Mouse (Mus musculus) B cell, adult 2 months (primary cell): Measurements from ENCODE around the gene Mrps25.
A peak's percentile ranks its signal among the peaks of the same experiment; 100 is the strongest.

Experiments used
- DNase-seq, 2 experiments: peaks; one replicate each; pipeline ENCODE4 v3.0.0; 2022

Gene Mrps25

DNA sequence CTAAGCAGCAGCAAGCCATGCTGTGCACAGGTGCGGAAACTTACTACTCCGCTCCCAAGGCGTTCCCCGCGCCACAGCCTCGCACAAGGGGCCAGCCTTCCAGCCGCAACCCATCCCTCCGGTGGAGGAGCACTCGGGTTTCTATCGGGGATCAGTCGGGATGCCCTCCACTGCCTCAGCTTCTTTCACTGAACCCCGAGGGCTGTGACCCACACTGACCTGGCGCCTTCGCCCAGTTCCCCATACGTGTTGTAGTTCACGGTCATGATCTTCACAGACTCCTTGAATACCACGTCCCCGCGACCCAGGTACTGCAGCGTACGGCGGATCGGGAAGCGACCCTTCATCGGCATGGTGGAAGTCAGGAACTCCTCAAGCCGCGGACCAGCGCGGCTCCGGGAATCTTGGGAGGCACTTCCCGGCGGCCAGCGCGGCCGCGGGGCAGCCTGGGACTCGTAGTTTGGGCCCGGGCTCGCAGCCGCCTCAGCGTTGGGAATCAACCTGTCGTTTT, at the start of gene Mrps25:
Gene Mrps25, minus strand, starts transcription at position 413 of the 511 bp plus-strand sequence.
- DNase-seq: peak; percentile 51 to 56

DNA sequence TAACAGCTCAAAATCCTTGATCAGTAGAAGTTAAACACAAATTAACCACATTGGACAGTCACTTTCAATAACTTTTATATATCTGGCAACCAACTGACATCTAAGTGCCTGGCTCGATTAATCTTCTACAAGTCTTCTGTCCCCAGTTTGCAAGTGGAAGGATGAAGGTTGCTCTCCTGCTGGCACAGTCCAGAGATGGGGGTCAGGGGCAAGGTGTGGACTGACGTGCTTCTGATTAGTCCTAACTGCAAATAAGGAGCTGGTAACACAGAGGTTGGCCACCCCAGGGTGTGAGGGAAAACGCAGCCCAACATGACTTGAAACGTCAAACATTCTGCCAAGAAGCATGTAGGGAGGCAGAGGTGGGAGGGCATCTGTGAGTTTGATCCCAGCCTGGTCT, 47.9 kb upstream of the Mrps25 start:
- no peak for DNase-seq

DNA sequence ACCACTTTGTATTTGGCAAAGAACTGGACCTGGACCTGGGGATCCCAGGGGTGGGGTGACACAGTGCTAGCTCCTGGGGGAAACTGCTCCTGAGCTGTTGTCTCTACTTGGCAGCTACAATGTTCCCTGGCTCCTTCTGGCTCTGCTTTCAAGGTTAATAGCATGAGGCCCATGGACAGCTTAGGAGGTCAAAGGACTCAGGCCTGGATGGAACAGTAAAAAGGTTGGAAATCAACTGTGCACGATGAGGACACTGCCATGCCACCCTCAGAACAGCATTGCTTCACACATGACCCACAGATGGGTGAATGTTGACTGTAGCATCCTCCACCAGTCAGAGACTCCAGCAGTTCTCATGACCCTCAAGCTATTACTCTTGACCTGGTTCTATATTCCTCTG, 47.5 kb upstream of the Mrps25 start:
- DNase-seq: no peak

DNA sequence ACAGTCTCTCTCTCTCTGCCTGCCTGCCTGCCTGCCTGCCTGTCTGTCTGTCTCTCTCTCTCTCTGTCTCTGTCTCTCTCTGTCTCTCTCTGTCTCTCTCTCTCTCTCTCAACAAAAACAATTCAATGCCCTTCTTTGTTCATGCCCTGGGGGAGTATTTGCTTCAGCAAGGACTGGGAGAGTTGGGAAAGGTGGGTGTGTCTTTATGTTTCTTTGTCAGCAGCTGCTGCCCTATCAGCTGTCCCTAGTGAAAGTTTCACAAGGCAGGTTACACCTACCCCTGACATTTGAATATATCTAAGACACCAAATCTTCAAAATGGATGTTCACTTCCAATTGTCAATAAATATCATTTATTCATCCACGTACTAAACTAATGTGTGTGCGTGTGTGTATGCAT, 45.8 kb upstream of the Mrps25 start:
- DNase-seq: no peak

DNA sequence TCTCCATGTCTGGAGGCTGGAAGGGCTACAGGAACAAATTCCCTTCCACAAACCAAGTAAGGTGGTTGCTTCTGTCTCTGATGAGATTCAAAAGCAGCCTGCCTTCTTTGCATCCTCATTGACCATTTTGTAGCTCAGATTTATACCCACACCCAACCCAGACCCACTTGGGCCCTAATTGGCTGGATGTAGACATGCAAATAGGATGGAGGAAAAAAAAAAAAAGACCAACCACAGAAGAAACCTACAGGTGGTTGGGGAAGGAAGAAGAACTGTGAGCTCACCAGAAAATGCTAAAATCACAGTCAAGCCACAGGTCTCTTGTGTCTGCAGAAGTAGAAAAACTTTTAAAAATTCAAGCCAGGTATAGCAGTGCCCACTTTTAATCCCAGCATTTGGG, 45.3 kb upstream of the Mrps25 start:
- DNase-seq: no peak

DNA sequence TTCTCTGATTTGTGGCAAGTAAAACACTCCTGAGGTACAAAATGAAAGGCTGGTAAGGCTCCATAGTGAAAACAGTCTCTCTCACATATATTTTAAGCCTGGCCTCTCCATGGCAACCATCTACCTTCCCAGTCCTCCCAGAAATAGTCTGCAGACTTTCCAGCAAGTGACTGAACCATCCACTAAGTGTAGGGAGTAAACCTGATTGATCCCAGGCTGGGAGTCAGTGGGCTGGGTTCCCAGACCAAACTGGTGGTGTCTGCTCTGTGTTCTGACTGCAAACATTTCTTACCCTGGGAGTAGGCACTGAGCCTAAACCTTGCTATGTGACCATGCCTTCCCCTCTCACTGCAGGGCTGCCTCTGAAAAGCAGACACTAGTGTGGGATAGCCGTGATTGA, 41.1 kb upstream of the Mrps25 start:
- no peak for DNase-seq

DNA sequence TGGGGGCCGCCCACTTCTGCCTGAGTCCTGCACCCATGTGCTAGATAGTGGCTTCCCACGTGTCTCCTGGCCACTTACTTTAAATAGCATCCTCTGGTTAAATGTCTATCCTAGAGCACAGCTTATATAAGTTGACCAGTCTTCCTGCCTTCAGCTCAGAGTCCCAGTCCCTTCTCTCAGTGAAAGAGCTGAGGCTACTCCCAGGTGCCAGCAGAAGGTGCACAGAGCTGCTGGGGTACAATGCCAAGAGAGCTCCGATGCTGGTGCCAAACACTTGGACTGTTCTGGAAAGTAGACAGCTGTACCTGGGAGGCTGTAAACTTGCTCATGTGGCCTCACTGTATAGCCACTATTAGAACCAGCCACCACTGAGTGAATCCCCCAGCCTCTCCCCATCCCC, 38.2 kb upstream of the Mrps25 start:
- DNase-seq: no peak

DNA sequence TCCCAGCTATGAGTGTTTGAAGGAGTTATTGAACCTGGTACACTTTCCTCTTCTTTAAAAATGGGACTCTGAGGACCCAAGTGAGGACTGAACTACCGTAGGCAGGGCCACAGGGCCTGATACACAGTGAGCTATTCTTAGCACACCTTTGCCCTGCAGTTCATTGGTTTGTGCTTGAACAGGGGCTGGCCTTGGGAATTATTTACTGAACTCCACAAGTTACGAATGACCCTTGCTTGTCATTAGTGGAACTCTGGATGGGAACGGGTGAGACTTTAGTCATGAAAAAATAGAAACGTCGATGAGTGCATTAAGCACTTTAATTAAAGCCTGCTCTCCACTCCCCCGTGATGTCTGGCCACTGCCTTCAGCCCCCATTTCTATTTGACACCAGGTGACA, 37.8 kb upstream of the Mrps25 start:
- DNase-seq: no peak

DNA sequence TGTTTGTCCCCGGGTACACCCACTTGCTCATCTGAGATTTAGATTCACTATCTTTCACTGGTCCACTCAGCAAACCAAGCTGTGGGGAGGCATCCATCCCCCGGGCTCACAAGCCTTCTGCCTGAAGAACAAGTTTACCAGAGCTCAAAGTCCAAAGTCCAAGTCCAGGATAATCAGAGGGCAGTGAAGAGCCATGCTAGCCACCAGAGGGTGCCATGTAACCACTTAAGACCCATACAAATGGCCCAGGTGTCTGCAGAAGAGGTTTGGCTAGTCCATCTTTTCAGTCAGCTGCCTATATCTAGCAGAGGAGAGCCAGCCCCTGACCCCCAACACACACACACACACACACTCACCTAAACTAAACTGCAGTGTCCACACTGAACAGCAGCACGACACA, 35.6 kb upstream of the Mrps25 start:
- peak; percentile 56 to 57 for DNase-seq

DNA sequence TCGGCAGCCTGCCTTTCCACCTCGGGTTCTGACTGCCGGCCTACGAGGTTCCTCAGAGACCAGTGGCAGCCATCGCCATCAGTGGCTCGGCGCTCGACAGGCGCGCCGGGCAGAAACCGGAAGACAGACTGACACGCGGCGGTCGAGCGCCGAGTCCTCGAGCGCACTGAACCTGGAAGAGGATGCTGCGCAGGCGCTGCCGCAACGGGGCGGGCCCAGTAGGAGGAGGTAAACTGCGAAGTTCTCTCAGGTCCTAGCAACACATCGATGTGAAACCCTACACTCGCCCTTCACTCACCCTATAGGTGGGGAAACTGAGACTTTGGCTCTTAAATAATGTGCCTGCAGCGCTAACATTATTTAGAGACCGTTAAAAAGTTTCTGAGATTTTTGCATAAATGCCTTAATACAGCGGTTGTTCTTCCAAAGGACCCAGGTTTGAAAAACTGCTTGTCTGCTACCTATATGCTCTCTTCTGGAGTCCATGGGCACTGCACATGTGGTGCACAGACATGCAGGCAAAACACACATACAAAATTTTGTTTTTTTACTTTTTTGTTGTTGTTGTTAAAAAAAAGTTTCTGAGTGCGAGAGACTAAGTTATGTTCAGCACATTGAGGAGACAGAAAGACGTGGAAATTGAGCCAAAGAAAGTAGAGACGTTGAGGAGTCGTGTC, 31.1 kb upstream of the Mrps25 start, which contains the start of gene Rbsn:
Gene Rbsn, minus strand, starts transcription at position 153 of the 677 bp plus-strand sequence.
- DNase-seq: peak; percentile 93

DNA sequence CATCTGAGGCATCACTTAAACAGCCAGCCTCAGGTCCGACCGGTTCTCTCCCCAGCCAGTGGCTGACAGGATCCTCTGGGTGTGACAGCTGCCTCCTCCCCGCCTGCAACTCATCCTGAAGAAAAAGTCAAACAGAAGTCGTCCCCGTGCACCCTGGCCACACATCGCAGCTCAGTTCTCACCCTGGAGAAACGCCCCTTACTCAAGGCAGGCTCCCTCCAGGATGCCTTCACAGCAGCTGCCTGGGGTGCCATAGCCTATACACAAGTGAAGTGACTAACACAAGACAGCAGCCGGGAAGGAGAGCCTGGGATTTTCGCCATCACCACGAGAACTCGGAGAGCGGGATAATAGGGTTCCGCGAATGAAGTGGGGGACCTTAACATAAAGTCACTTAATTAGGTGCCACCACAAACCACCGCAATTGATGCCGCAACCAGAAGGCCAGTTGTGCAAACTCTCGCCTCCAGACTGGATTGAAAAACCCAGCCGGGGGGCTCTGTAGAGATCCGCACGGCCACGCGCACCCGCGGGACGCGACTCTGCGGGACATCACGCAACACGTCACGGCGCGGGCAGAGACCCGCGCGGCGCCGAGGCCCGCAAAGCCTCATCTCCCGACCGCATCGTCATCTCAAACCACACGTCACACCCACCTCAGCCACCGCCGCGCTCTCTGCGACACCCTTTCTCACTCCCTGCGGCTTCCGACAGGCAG, 30.4 kb upstream of the Mrps25 start:
- DNase-seq: peak in 1 of 2 experiments; percentile 31

DNA sequence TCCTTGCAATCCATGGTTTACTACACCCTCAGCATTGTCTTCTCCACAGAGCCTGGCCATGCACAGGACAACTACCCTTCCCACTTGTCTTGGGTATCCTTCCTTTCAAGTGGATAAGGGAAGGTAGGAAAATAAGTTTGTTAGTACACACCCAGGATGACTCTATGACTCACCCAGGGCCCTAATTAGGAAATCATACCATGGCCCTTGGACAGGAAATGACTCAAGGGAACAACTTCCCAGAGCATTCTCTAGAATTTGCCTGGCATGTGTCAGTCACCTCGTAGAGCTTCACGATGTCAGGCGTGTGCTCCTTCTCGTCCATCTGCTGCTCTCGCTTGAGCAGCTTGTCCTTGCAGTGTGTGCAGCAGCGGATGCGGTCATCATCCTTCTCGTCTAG, 15.6 kb upstream of the Mrps25 start:
- no peak for DNase-seq

DNA sequence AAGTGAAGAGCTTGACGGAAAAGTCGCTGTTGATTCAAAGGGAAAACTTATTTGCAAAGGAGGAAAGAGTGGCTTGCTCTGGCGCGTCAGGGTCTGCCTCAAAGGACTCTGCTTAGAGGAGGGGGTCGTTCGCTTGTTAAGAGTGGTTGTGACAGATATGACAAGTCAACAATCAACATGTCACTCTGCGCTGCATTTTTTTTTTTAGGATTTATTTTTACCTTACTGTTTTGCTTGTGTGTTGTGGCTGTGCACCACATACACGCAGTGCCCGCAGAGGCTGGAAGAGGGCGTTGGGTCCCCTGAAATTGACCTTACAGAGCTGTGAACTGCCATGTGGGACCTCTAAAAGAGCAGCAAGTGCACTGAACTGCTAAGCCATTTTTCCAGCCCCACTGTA, 345 bp upstream of the Mrps25 start:
- peak; percentile 18 to 27 for DNase-seq

DNA sequence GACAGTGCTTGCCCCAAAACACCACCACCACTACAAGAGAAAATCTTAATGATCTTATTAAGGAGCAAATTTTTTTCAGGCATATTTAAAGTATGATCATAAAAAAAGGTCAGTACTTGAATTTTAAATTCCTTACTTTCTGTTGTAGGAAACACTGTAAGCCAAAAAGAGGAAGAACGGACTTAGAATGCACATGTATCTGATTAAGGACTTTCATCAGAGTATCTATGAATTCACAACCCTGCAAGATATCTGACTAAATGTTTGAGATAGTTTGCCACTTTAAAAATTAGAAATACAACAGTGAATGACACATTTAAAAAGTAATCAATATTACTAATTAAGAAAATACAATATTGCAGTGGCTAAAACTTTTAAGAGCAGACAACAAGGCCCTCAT, 7.4 kb downstream of the Mrps25 start:
- DNase-seq: no peak

DNA sequence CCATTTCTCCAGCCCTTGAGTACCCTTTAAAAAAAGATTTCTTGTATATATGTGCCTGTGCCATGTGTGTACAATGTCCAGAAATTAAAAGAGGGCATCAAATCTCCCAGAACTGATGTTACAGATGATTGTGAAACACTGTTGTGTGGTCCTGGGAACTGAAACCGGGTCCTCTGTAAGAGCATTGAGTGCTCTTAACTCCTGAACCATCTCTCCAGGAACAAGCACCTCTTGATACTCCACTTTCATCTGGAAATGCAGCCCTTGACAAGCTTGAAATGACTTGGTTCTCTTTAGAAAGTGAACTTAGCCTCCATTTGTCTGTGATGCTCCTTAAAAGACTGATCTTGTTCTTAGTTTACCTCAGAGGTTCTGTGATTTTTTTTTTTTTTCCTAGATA, 21.1 kb downstream of the Mrps25 start:
- DNase-seq: no peak

DNA sequence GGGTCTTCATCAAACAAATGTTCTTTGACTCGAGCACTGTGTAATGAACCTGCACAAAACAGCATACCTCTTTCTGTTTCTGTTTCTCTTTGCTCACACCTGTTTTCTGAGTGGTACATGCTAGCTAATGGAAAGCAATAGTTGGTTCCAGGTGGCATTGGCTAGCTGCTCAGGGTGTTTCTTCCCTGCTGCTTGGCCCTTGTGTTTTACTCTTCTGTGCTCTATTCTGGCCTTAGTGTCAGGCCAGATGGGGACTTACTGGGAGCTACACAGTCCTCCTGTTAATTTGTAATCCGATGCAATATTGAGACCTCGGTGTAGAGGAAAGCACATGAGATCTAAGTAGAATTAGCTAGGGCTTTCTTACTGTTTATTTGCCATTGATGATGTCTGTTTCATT, 25.0 kb downstream of the Mrps25 start:
- DNase-seq: no peak

DNA sequence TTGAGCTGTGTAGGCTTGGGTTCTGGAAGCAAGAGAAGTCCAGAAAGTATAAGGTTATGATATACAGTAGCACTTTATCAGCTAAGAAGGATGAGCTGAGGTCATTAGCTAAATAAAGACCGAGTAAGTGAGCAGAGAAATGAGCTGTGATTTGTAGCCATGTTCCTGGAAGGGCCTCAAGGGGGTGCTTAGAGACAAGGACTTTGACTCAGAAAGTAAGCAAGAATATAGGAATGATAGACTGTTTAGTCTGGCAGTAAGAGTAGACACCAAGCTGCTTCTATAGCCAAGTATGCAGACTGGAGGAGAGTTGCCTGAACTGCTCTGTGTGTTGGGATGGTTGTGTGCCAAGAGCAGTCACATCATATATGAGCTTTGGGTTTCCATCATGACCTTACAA, 30.1 kb downstream of the Mrps25 start:
- DNase-seq: no peak

DNA sequence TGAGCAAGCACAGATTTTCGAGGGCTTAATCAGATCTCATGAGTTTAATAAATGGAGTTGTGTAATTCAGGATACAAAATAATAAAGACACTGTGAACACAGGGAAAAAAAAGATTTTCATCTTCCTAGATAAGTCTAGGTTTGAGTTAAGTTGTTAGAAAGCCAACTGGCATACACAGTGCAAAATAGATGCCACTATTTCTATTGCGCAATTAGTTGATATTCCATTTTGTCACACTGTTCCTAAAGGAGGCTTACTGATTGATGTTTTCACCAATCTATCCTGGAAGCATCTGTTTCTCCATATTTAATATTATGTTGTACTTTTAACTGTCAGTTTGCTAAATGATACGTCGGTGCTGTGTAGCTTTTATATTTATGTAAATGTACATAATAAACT, 38.0 kb downstream of the Mrps25 start:
- DNase-seq: no peak

DNA sequence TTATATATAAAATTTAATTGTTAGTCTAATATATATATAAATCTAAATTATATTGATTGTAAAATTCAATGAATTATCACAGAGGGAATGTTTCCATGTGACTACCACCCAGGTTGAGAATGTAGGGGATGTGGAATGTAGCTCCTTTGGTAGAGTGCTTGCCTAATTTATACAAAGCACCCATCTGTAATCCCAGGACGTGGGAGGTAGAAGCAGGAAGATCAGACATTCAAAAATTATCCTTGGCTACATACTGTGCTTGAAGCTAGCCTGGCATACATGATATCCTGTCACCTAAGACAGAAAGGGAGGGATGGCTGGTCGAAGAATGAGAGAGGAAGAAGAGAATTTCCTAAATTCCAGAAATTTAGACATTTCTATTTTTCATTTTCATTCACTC, 47.5 kb downstream of the Mrps25 start:
- DNase-seq: no peak

DNA sequence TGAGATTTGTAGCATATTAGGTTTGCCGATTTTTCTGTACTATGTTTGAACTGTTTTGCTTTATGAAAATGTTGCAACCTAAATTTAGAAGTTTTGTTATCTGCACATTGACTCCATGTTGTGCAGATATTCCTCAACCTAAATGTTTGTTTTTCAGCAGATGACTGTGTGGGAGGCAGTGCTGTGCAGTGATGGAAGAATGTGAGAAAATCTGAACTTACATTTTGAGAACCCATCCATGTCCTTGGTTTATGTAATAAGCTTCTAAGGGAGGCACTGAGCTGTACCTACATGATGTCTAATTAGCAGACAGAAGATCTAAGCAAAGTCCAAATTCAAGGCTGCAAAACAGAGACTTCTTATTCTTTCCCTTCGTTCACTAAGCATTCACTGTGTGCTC, 50.2 kb downstream of the Mrps25 start:
- DNase-seq: no peak

DNA sequence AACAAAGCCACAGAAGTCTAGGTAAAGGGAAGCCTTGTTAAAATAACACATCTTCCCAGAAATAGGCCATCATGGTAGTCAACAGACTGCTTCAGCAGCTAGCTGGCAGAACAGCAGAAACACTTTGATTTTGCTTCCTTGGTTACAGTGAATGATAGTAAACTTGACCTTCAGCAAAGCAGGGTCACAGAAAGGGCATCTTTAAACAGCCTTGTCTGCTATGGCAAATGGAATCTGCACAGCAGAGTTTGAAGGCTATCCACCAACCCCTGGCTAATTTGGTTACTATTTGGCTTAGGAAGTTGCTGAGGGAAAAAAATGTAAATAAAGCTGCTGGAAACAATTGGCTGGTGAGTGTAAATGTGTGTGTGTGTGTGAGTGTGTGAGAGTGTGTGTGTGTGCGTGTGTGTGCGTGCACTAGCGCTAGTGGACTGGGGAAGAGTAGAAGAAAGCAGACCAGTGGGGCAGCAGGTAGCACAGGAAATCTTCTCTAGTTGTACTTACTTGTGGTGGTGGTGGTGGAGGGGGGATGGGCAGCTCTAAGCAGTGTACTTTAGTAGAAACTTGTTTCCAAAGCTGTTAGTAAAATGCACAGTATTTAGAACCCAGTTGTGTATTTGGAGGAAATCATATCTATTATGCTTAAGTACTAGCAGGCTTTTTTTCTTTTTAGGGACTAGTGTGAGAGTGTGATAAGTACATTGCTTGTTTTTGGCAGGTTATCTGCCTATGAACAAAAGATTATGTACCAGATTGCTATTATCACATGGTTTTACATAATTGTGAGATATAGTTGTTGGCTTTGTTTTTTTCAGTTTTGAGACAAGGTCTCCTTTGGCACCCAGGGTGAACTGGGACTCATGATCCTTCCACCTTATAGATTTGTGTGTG, 51.6 kb downstream of the Mrps25 start:
- peak in 1 of 2 experiments; percentile 5 for DNase-seq

DNA sequence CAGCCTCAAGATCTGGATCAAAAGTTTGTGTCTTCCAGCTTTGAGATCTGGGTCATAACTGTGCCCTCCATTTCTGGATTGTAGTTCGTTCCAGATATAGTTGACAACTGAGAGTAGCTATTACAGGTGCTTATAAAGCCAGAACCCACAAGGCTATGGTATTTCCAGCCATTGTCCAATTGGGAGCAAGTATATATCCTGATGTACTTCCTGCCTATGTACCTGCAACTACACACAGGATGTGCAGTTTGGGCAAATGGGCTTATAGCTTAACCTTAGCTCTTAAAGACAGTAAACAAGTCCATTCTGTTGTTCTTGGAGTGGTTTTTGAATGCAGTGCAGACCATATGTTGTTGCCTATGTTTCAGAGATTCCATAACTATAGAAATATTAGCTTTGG, 52.4 kb downstream of the Mrps25 start:
- no peak for DNase-seq

DNA sequence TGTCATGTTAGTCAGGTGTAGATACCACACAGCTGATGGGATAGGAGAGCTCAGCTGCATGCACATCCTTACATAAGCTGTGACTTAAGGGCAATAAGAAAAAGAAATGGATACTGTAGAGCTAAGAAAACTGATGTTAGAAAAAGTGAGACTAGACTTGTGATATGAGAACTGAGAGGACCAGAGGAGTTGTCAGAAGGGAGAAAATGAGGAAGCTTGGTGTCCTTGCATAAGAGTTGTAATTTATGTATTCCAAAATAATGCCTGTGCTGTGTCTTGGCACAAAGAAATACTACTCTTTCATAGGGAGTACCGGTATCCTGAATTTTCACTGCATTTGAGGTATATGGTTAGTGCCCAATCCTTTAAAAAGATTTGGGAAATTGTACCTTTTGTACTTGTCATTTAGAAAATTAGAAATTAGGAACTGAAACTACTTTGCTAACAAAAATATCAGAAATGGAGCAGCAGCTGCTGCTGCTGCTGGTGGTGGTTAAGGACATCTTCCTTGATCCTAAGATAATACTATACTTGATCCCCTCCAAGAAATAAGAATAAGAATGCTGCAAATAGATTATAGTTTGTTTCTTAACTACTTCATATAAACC, 56.9 kb downstream of the Mrps25 start:
- peak; percentile 37 to 42 for DNase-seq
